Mouse (Mus musculus) E14TG2a.4 (cell line): ENCODE data around the gene Acsl4.

ENCODE experiments used
- CTCF ChIP-seq: conservative IDR thresholded peaks from 2 replicates; pipeline ENCODE4 v1.5.1; 2014; ENCODE audit warnings: low read length
- POU5F1 ChIP-seq: IDR thresholded peaks from 2 replicates; pipeline ENCODE4 v1.6.1; 2014; ENCODE audit warnings: low read length, borderline replicate concordance

DNA sequence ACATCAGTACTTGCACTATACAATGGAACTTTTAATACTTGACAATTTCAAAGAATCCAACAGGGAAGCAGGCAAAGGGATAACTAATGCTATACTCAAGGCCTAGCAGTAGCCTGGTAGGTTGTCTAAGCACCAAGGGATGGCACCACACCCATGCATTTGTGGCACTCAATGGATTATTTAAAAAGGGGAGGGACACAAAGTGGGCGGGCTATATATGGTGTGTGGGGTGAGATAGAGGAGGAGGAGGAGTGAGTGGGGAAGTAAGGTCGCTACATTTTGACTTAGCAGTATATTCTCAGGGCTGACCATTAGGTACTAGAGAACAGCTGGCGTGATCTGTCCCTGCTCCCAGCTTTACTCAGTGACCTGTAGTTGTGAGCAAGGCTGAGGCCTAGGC lies 5.4 kb downstream of the Acsl4 start:
- no peak for TF ChIP-seq CTCF
- no peak for TF ChIP-seq POU5F1
